Mouse (Mus musculus) heart, postnatal 0 days (tissue): ENCODE data around the gene Arap1. TPM values are rescaled to one million over a fixed set of nuclear protein-coding genes. Genes with fewer than 3 reads are reported as not detected.

Source experiments
- ATAC-seq: fragments of 200-750 bp; cut with Nextera tagmentation; 2 replicates; pipeline ENCODE4 v1.8.0; 2017; ENCODE audit warnings: low read depth, moderate number of reproducible peaks, moderate library complexity; ENCODE audit not compliant: insufficient read depth
- DNase-seq: peaks from one replicate; pipeline ENCODE4 v3.0.0-alpha.2; 2016; ENCODE audit warnings: low spot score
- H3K27ac ChIP-seq: fragments of 300-500 bp; sonication (generic); 2 replicates; pipeline ENCODE4 v1.5.1; 2014; ENCODE audit warnings: low read depth, mild to moderate bottlenecking
- H3K27me3 ChIP-seq: fragments of 300-500 bp; sonication (generic); 2 replicates; pipeline ENCODE4 v1.6.1; 2014; ENCODE audit warnings: low read length, mixed read lengths; ENCODE audit not compliant: control insufficient read depth, insufficient read depth
- H3K36me3 ChIP-seq: fragments of 300-500 bp; sonication (generic); replicated peaks from 2 replicates; pipeline ENCODE4 v1.6.1; 2014; ENCODE audit warnings: low read length, mixed read lengths; ENCODE audit not compliant: control insufficient read depth, insufficient read depth
- H3K4me1 ChIP-seq: fragments of 300-500 bp; sonication (generic); 2 replicates; pipeline ENCODE4 v1.6.1; 2014; ENCODE audit warnings: antibody characterized with exemption; ENCODE audit not compliant: control insufficient read depth, insufficient read depth
- H3K4me2 ChIP-seq: fragments of 300-500 bp; sonication (generic); 2 replicates; pipeline ENCODE4 v1.6.1; 2014; ENCODE audit warnings: low read depth, mild to moderate bottlenecking, low read length, moderate library complexity
- H3K4me3 ChIP-seq: fragments of 300-500 bp; sonication (generic); 2 replicates; pipeline ENCODE4 v1.5.1; 2014; ENCODE audit warnings: low read depth, low read length
- H3K9ac ChIP-seq: fragments of 300-500 bp; sonication (generic); replicated peaks from 2 replicates; pipeline ENCODE4 v1.6.1; 2014; ENCODE audit warnings: low read depth, low read length, mixed read lengths
- H3K9me3 ChIP-seq: fragments of 300-500 bp; sonication (generic); replicated peaks from 2 replicates; pipeline ENCODE4 v1.6.1; 2016; ENCODE audit warnings: low read length; ENCODE audit not compliant: control insufficient read depth
- CTCF ChIP-seq: IDR thresholded peaks from 2 replicates; pipeline ENCODE4 v1.5.1; 2016; ENCODE audit warnings: antibody characterized with exemption, control low read depth, low read depth
- EP300 ChIP-seq: IDR thresholded peaks from 2 replicates; pipeline ENCODE4 v1.6.1; 2016; ENCODE audit warnings: antibody characterized with exemption, low read depth
- WGBS: fragments of 180-500 bp; shearing (Covaris S2); extraction: QIAGEN DNeasy Blood & Tissue Kit; methylation state at CpG from one replicate; pipeline ENCODE4 v1.1.7; 2014; 5-methylcytosine and 5-hydroxymethylcytosine counted together
- polyA plus RNA-seq: library from polyadenylated mRNA; unstranded; fragments of >200 nt; fragmentation: Nextera tagmentation; extraction: Ambion mirVana; gene quantifications from 2 replicates; pipeline ENCODE4 v1.2.1, GENCODE M21; 2015
- total RNA-seq: library from RNA; depleted of rRNA; stranded (reverse); fragments of >200 nt; gene quantifications from 2 replicates; pipeline ENCODE4 v1.2.3, GENCODE M21; 2014; ENCODE audit warnings: low replicate concordance

The Arap1 gene
- total and polyA plus RNA-seq, 2 experiments from 2014 or later, result 18.6 to 101 TPM

- H3K36me3 ChIP-seq, result no peaks in the 10 kb centered on the region
- ATAC-seq, result peak; percentile 51
- H3K27ac ChIP-seq, result no peak overlapping the region
- peak overlapping the region; percentile 85 for H3K4me3 ChIP-seq
- TF ChIP-seq CTCF (no peak), EP300 (no peak)
- no peak for DNase-seq
- H3K27me3 ChIP-seq, result peaks cover 14% of the 10 kb centered on the region
- H3K9ac ChIP-seq, result peak overlapping the region; percentile 73
- peaks cover 9% of the 10 kb centered on the region; the same call in 1 of the 2 replicates for H3K4me1 ChIP-seq
- H3K4me2 ChIP-seq, result peak overlapping the region; percentile 100
- H3K9me3 ChIP-seq, result no peaks in the 10 kb centered on the region
- 7% methylated on average over 26 of the region's 37 CpGs for WGBS
Observed at GRCm38 (mm10) chr7:101320399-101321217, 27.3 kb upstream of the Arap1 start.

GRCm38 (mm10) chr7:101321218-101321827 lies 26.5 kb upstream of the Arap1 start:
- 3% methylated on average over 60 of the region's 61 CpGs for WGBS
- peak overlapping the region; percentile 73 for H3K9ac ChIP-seq
- no peaks in the 10 kb centered on the region for H3K36me3 ChIP-seq
- TF ChIP-seq EP300 (no peak), CTCF (no peak)
- DNase-seq (no peak), ATAC-seq (peak; percentile 25)
- peak overlapping the region; percentile 85 for H3K4me3 ChIP-seq
- no peak overlapping the region for H3K27ac ChIP-seq
- H3K4me1 ChIP-seq, result peaks cover 9% of the 10 kb centered on the region; the same call in 1 of the 2 replicates
- peaks cover 14% of the 10 kb centered on the region for H3K27me3 ChIP-seq
- H3K4me2 ChIP-seq, result peak overlapping the region; percentile 100
- no peaks in the 10 kb centered on the region for H3K9me3 ChIP-seq

- Histone ChIP-seq H3K27ac (no peak overlapping the region), H3K4me2 (no peak overlapping the region), H3K9ac (no peak overlapping the region), H3K9me3 (no peaks in the 10 kb centered on the region), H3K4me3 (no peak overlapping the region), H3K36me3 (no peaks in the 10 kb centered on the region), H3K27me3 (peaks cover 14% of the 10 kb centered on the region), H3K4me1 (peaks cover 9% of the 10 kb centered on the region; the same call in 1 of the 2 replicates)
- TF ChIP-seq EP300 (no peak), CTCF (no peak)
- ATAC-seq (no peak), DNase-seq (no peak)
- WGBS, result 74% methylated on average over 4 of the region's 4 CpGs
Observed at GRCm38 (mm10) chr7:101323141-101323594, 24.7 kb upstream of the Arap1 start.

GRCm38 (mm10) chr7:101324142-101324962 lies 23.5 kb upstream of the Arap1 start:
- Histone ChIP-seq H3K4me1 (peaks cover 10% of the 10 kb centered on the region; the same call in 1 of the 2 replicates), H3K4me3 (no peak overlapping the region), H3K36me3 (no peaks in the 10 kb centered on the region), H3K4me2 (no peak overlapping the region), H3K27me3 (peaks cover 14% of the 10 kb centered on the region), H3K9ac (no peak overlapping the region), H3K27ac (no peak overlapping the region), H3K9me3 (no peaks in the 10 kb centered on the region)
- WGBS, result 76% methylated on average over 6 of the region's 6 CpGs
- no peak for DNase-seq
- no peak for ATAC-seq
- TF ChIP-seq CTCF (no peak), EP300 (no peak)

- no peak for TF ChIP-seq EP300
- no peak for TF ChIP-seq CTCF
- peaks cover 10% of the 10 kb centered on the region; the same call in 1 of the 2 replicates for H3K4me1 ChIP-seq
- H3K9me3 ChIP-seq, result no peaks in the 10 kb centered on the region
- no peaks in the 10 kb centered on the region; the same call in 1 of the 2 replicates for H3K36me3 ChIP-seq
- H3K27me3 ChIP-seq, result peaks cover 17% of the 10 kb centered on the region
- DNase-seq (no peak), ATAC-seq (no peak)
- no peak overlapping the region for H3K4me3 ChIP-seq
- no peak overlapping the region for H3K27ac ChIP-seq
- H3K4me2 ChIP-seq, result no peak overlapping the region
- no peak overlapping the region for H3K9ac ChIP-seq
- 82% methylated on average over 5 of the region's 5 CpGs for WGBS
Observed at GRCm38 (mm10) chr7:101326006-101326405, 21.9 kb upstream of the Arap1 start.
